Mouse (Mus musculus) left cerebral cortex, adult 9 months (tissue): ENCODE results near the gene Pecr.
"Not testable (repeated sequence)": the region's sequence is repeated elsewhere in the genome, so short reads cannot be mapped to it uniquely, and the experiment has no call there.

Source experiments
- DNase-seq, 2 experiments: peaks; one replicate each; pipeline ENCODE4 v3.0.0; 2022; ENCODE audit warnings: low spot score in 2 of 2

The Pecr gene

DNA sequence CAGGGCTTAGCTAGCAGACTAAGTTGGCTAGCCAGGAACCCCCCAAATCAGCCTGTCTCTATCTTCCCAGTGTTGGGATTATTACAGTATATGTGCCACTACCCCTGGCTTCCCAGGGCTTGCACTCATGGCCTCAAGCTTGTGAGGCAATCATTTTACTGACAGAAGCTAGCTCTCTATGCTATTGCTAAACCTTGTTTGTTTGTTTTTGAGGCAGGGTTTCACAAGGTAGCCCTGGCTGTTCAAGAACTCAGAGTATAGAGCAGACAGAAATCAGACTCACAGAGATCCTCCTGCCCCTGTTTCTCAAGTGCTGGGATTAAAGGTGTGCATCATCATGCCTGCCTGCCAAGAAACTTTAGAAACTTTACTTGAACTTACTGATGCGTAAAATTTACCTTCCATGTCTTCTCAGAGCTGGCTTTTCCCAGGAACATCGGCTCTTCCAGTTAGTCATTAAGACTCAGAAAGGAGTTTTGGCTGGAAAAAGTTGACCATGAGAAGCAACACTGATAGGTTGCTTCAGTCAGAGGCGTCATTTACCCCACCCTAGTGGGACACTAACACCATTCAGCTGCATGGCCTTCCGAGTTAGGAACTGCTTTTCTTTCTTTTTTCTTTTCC, 4.5 kb upstream of the Pecr start:
- DNase-seq = no peak

DNA sequence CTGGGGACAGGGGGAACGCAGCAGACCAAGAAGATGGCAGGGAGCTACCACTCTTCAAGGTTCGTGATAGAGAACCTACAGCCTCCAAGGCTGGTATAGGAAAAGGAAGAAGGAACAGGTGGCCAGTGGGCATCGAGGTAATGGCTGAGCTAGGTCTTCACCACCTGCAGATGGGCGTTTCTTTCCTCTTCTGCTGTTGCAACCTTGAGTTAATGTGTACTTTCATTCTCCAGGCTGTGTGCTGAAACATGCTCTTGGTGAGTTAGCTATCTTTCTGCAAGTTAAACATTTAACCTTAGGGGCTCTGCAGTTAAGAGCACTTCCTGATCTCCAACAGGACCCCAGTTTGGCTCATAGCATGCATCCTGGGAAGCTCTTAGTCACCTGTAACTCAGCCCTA, 3.8 kb upstream of the Pecr start:
- DNase-seq = no peak

DNA sequence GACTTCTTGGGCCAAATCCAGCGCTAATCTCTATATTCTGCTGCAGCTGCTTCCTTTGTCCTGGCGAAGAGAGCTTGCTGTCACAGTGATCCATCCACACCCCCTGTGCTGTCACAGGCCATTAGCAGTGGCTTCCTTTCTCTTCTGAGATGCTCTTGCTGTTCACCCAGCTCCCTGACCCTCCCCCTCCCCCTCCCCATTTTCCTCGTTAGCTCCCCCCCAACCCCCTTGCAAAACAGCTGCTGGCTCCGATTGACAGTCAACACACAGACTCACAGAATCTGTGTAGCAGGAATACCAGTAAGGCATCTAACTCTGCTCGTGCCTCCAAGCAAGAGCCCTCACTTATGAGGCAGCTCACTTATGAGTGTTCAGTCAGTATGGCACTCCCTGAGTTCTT, 2.8 kb upstream of the Pecr start:
- no peak for DNase-seq

GRCm38 (mm10) chr1:72284539-72284938, 425 bp upstream of the Pecr start:
- DNase-seq = peak in 1 of 2 experiments; percentile 21

DNA sequence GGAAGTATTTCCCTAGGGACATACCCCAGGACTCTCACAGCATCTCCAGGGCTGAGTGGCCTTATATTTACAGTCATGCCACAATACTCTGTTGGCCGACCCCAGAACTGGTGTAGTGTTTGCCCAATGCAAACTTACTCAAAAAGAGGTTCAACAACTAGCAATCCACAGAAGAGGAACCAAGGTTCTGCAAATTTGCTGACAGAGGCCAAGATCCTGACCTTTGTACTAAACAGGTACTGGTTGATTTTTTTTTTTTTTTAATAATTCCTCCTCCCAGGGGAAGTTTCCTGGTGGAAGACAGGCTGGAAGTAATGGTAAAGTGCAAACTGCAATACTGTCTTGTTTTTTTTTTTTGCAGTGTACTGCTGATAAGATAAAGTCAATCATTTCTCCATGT, 1.5 kb downstream of the Pecr start:
- DNase-seq = no peak

- no peak for DNase-seq
These were observed 6.0 kb downstream of the Pecr start for GRCm38 (mm10) chr1:72278085-72278484.

- no peak for DNase-seq
These were observed 21.0 kb downstream of the Pecr start for GRCm38 (mm10) chr1:72263099-72263498.

DNA sequence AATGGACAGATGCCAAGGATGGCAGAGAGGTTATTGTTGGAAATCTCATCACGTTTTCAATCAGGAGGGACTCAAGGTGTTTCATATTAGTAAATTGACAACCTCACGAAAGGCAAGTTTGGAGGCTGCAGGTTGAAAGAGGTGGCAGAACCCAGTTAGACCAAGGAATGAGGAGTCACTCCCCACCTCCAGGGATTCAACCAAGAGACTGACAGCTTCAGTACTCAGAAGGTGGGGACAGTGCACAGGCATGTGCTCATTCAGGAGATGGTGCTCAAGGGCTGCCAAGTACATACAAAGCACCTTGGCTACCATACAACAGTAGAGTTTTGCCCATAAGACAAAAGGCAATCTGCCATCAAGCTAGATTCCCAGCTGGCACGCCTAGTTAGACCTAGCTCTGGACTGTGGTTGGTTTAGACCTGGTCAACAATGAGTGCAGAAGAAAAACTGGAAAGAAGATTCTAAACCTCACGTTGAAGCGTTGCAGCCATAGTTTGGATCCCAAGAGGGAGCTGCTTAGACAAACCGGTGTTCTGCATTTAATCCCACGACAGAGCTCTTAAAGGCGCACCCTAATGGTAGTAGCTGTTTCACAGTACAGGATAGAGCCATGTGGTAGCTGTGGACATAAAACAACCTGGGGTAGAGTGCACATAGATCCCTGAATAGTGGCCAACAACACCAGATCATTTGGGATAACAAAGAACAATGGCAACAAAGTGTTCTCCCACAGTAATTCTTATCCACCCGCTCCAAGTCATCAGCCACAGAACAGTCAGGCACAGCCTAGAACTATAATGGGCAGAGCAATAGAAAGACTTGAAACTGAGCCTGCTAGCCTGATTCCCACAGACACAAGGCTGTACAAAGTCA, 27.5 kb downstream of the Pecr start:
- no peak for DNase-seq

- no peak for DNase-seq
These were observed 28.3 kb downstream of the Pecr start for GRCm38 (mm10) chr1:72255854-72256175.

GRCm38 (mm10) chr1:72255062-72255853, 28.9 kb downstream of the Pecr start:
- DNase-seq = peak in 1 of 2 experiments; percentile 52

DNA sequence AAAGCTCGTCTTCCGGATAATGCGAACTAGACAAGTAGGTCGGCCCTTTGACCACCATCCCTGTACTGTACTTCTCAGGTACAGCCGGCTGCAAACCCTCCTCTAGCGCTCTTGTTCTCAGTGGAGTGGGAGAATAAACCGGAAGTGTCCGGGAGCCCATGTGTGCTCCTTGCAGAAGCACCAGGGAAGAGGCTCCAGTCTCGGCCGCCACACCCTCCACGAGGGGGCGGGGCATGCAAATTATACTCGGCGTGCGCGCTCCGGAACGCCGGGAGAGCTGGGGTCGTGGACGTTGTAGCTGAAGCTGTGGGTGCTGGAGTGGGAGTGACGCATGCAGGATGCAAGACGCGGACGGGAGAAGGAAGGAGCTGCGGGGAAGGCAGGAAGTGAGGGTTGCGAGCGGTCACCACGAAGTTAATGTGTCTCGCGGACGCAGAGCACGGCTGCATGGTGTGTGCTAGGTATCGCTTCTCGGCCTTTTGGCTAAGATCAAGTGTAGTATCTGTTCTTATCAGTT, 29.5 kb downstream of the Pecr start:
- DNase-seq = peak; percentile 61 to 86

DNA sequence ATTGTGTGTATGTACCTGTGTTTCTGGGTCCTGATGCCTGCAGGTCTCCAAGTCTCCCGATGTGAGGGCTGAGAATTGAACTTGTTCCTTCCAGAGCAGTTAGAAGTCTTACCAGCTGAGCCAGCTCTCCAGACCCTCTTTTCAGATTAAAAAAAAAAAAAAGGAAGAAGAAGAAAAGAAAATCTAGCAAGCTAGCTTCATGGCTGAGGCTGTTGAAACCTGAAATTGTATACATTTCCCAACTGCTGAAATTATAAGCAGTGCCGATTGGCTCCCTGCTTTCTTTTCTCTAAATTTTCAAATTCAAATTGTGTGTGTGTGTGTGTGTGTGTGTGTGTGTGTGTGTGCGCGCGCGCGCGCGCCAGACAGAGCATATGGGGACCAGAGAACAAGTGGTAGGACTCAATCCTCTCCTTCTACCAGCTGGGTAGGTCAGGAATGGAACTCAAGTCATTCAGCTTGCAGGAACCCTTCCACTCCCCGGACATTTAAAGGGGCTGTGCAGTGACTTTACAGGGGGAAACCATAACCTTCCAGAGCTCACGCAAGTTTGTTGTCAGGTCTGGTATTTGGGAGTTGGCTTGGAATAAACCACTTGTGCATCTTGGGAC, 30.1 kb downstream of the Pecr start:
- no peak for DNase-seq

GRCm38 (mm10) chr1:72251806-72252205, 32.3 kb downstream of the Pecr start:
- no peak for DNase-seq

DNA sequence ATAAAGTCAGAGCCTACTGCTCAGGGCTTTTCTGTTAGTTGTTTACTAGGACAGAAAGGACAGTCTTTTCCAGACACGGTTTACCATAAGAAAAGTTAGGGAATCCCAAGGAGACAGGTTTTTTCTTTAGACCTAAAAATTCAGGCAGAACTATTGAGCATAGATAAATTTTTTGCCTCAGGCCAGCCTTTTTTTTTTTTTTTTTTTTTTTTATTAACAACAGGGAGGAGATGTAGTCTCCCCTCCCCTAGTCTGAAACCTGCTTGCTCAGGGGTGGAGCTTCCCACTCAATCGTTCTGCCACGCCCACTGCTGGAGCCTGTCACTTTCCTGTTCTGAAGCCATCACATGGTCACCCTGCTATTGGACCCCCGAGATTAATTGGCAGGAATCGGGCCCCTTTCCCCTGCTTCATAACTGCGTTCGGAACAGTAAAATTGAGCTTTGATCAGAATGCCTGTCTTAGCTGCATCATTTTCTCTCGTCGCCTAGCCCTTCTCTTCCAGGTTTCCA, 35.8 kb downstream of the Pecr start:
- DNase-seq = not testable (repeated sequence)

GRCm38 (mm10) chr1:72244317-72245036, 39.6 kb downstream of the Pecr start:
- no peak for DNase-seq

DNA sequence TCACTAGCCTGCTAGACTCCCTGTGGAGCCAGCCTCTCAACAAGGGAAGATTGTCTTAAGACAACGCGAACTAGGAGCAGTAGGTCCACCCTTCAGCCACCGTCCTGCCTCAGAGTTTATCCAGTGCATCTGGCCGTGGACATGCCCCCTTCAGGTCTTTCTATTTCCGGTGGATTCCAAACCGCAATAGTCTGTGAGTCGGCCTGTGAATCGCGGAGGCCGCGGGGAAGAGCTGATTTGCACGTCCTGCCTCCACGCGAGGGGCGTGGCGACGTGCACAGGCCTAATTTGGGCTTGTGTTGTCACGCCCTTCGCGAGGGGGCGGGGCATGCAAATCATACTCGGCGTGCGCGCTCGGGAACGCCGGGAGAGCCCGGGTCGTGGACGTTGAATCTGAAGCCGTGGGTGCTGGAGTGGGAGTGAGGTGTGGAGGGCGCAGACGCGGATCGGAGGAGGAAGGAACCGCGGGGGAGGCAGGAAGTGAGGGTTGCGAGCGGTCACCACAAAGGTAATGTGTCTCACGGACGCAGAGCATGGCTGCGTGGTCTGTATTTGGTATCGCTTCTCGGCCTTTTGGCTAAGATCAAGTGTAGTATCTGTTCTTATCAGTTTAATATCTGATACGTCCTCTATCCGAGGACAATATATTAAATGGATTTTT, 40.3 kb downstream of the Pecr start:
- peak; percentile 87 to 96 for DNase-seq

DNA sequence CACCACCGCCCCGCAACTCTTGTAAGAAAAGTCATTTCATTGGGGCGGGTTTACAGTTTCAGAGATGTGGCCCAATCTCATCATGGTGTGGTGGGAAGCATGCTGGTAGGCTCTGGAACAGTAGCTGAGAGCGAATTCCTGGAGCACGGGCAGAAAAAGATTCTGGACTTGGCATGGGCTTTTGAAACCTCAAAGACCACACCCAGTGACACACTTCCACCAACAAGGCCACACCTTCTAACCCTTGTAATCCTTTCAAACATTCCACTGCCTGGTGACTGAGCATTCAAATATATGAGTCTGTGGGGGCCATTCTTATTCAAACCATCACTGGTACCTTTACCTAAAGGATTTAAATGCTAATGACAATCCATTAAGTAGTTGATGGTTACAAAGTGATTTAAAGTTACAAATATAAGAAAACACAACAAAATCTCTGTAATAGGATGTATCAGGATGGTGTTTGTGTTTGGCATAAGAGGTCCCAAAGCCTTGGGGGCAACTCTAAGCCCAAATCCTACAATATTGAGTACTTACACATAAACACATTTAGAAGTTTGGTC, 41.5 kb downstream of the Pecr start:
- no peak for DNase-seq

- DNase-seq = not testable (repeated sequence)
These were observed 45.0 kb downstream of the Pecr start for GRCm38 (mm10) chr1:72239113-72239512.

DNA sequence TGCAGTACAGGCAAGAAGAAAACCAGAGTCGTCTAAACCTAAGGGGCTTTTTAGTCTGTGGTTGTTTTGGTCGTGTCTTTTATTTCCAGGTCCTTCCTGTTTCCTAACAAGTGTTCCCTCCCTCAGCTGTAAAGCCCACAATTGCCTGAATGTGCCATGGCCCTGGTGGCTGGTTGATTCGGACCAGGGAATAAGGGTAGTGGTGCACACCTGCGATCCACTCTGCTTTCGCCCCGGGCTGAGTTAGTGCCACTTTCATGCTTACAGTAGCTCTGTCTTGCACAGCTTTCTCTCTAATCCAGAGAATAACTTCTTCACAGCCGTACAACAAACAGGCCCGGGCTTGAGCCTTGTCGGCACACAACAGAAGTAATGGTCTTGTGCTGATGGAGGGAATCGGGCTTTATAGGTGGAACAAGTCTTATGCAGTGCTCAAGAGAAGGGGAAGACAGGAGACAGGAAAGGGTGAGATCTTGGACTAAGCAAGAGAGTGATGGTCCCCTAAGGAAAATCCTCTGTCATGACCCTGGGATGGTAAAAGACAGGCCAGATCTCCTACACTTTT, 46.0 kb downstream of the Pecr start:
- DNase-seq = no peak
